Mouse (Mus musculus) kidney, postnatal 0 days (tissue): ENCODE data around the gene Bmpr2. TPM values are rescaled to one million over a fixed set of nuclear protein-coding genes. Genes with fewer than 3 reads are reported as not detected.

Experiments used
- ATAC-seq: fragments of 200-750 bp; cut with Nextera tagmentation; replicated peaks from 2 replicates; pipeline ENCODE4 v1.8.0; 2017; ENCODE audit warnings: low read depth, moderate number of reproducible peaks, moderate TSS enrichment, moderate library complexity; ENCODE audit not compliant: low FRiP score
- DNase-seq: peaks from one replicate; pipeline ENCODE4 v3.0.0-alpha.2; 2016; ENCODE audit warnings: low spot score
- H3K27ac ChIP-seq: fragments of 300-500 bp; sonication (generic); 2 replicates; pipeline ENCODE4 v1.5.1; 2014; ENCODE audit warnings: mild to moderate bottlenecking
- H3K27me3 ChIP-seq: fragments of 300-500 bp; sonication (generic); 2 replicates; pipeline ENCODE4 v1.6.1; 2014; ENCODE audit warnings: low read length, mixed read lengths; ENCODE audit not compliant: insufficient read depth
- H3K36me3 ChIP-seq: fragments of 300-500 bp; sonication (generic); 2 replicates; pipeline ENCODE4 v1.6.1; 2014; ENCODE audit warnings: low read length, mixed read lengths; ENCODE audit not compliant: insufficient read depth
- H3K4me1 ChIP-seq: fragments of 300-500 bp; sonication (generic); replicated peaks from 2 replicates; pipeline ENCODE4 v1.6.1; 2014; ENCODE audit warnings: antibody characterized with exemption, low read length, mixed read lengths; ENCODE audit not compliant: insufficient read depth
- H3K4me2 ChIP-seq: fragments of 300-500 bp; sonication (generic); 2 replicates; pipeline ENCODE4 v1.6.1; 2014; ENCODE audit warnings: mild to moderate bottlenecking, low read length, moderate library complexity, mixed read lengths
- H3K4me3 ChIP-seq: fragments of 300-500 bp; sonication (generic); replicated peaks from 2 replicates; pipeline ENCODE4 v1.5.1; 2014; ENCODE audit warnings: low read depth, low read length
- H3K9ac ChIP-seq: fragments of 300-500 bp; sonication (generic); 2 replicates; pipeline ENCODE4 v1.6.1; 2014; ENCODE audit warnings: low read depth, low read length
- H3K9me3 ChIP-seq: fragments of 300-500 bp; sonication (generic); replicated peaks from 2 replicates; pipeline ENCODE4 v1.6.1; 2016; ENCODE audit warnings: low read length, inconsistent platforms, mixed read lengths
- CTCF ChIP-seq: IDR thresholded peaks from 2 replicates; pipeline ENCODE4 v1.5.1; 2016; ENCODE audit warnings: antibody characterized with exemption, low read depth, mild to moderate bottlenecking, moderate library complexity
- WGBS: fragments of 180-500 bp; shearing (Covaris S2); extraction: QIAGEN DNeasy Blood & Tissue Kit; methylation state at CpG from one replicate; pipeline ENCODE4 v1.1.7; 2014; 5-methylcytosine and 5-hydroxymethylcytosine counted together
- polyA plus RNA-seq: library from polyadenylated mRNA; unstranded; fragments of >200 nt; fragmentation: Nextera tagmentation; extraction: Ambion mirVana; gene quantifications from 2 replicates; pipeline ENCODE4 v1.2.1, GENCODE M21; 2015

The Bmpr2 gene
- polyA plus RNA-seq, 1 experiment from 2014 or later = 9.3 TPM

DNA sequence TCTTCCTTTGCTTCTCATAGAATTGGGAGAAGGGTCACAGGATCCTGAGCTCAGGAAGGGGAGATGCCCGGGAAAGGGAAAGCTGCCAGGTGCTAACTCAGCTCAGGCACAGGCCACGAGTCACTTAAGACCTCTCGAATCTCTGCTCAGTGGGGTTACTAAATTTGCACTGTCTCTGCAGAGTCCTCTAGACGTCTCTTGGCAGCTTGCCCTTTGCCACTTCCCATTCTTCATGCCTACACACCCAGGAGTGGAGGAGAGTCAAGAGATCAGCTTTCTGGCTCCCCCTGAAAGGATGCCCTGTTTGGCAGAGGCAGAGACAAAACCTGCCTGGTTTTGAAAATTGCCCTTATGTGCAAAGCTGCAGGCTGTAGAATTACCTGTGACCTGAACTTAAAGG, 132.3 kb downstream of the Bmpr2 start:
- ATAC-seq (no peak), DNase-seq (no peak)
- H3K4me2 ChIP-seq = no peak overlapping the region
- 25% methylated on average over 4 of the region's 4 CpGs for WGBS
- H3K4me1 ChIP-seq = no peaks in the 10 kb centered on the region
- no peak overlapping the region for H3K9ac ChIP-seq
- no peak overlapping the region for H3K4me3 ChIP-seq
- no peaks in the 10 kb centered on the region for H3K9me3 ChIP-seq
- no peak for TF ChIP-seq CTCF
- no peaks in the 10 kb centered on the region for H3K36me3 ChIP-seq
- H3K27ac ChIP-seq = no peak overlapping the region
- H3K27me3 ChIP-seq = no peaks in the 10 kb centered on the region

DNA sequence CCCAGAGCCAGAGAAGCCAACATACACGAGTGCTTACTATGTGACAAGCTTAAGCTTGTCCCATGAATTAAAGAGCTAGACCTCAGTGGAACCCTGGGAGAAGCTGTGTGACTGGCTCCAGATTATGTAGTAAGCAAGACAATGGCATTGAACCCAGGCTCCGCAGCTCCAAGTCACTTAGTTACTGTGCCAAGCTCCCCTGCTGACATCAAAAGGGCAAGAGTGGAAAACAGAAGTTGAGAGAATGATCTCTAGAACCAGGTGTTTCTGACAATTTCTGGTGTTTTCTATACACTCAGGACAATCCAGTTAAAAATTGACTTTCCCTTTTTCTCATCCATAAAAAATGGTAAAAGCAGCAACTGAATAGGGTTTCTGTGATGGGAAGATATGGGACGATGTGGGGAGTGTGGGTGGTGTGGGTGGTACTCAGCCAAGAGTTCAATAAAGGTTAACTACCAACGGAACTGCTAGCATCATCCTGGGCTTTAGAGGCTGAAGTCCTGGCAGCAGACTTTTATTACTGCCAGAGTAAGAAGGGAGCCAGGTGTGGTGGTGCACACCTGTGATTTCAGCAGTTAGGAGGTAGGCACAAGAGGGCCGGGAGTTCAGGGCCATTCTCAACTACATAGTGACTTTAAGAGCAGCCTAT, 134.1 kb downstream of the Bmpr2 start:
- no peaks in the 10 kb centered on the region for H3K4me1 ChIP-seq
- WGBS = 45% methylated on average over 5 of the region's 5 CpGs
- H3K4me2 ChIP-seq = no peak overlapping the region
- ATAC-seq = peak; percentile 41; the same call in 1 of the 2 replicates
- no peak for DNase-seq
- no peak overlapping the region for H3K4me3 ChIP-seq
- no peak overlapping the region for H3K9ac ChIP-seq
- no peaks in the 10 kb centered on the region for H3K9me3 ChIP-seq
- no peak for TF ChIP-seq CTCF
- no peak overlapping the region for H3K27ac ChIP-seq
- no peaks in the 10 kb centered on the region for H3K27me3 ChIP-seq
- H3K36me3 ChIP-seq = no peaks in the 10 kb centered on the region

DNA sequence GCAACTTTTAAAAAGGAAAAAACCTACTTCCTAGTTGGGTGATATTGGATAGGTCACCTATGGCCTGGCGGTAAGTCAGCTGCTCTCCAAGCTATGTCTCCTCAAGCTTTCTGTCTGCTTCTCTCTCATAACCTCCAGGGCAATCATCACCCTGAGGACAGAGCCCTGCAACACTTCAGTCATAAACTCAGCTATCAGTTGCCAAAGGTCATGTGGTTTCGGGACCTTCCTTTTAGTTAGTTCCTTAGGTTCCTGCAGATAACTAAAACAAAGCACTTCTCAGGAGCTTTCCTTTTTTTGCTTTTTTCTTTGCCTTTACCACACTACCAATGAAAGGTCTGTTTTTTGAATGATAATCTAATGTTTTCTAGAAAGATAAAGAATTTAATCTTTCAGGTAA, 136.5 kb downstream of the Bmpr2 start:
- WGBS = 61% methylated on average over 2 of the region's 2 CpGs
- TF ChIP-seq CTCF = no peak
- Histone ChIP-seq H3K4me1 (no peaks in the 10 kb centered on the region; the same call in 1 of the 2 replicates), H3K4me2 (no peak overlapping the region), H3K4me3 (no peak overlapping the region), H3K36me3 (no peaks in the 10 kb centered on the region), H3K9me3 (no peaks in the 10 kb centered on the region), H3K27ac (no peak overlapping the region), H3K27me3 (no peaks in the 10 kb centered on the region), H3K9ac (no peak overlapping the region)
- DNase-seq = no peak
- ATAC-seq = no peak

DNA sequence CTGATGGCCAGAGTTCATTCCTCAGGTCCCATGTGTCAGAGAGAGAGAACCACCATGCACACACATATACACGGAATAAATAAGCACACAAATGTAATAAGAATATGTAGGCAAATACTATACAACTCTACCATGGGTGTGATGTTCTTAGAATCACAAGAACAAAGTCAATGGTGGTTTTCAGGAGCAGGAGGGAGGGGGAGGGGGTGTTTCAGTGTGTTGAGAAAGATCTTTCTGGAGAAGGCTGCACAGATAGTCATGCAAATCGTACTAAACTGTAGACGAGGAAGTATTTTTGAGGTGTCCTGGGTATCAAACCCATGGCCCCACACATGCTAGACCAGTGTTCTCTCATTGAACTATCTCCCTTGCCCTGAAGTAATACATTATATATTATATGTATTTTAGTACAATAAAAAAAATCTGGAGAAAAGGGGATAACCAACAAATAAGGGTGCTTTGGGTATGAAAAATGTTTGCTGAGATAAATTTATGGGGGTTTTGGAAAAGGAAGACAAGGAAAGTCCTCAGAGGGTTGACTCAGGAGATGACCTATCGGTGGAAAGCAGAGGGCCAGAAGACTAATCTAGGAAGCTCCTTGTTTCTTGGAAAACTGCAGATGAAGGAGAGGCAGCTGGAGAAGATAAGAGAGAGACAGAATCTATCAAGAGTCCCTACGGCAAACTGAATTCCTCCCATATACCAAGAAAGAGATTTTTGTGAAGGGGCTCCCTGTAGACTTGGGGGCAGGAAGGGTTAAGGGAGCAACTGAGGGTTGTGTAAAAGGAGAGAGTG, 138.1 kb downstream of the Bmpr2 start:
- no peaks in the 10 kb centered on the region; the same call in 1 of the 2 replicates for H3K4me1 ChIP-seq
- no peaks in the 10 kb centered on the region for H3K9me3 ChIP-seq
- H3K27ac ChIP-seq = no peak overlapping the region; the same call in 1 of the 2 replicates
- ATAC-seq = no peak
- H3K4me3 ChIP-seq = no peak overlapping the region
- no peak overlapping the region for H3K9ac ChIP-seq
- no peaks in the 10 kb centered on the region for H3K36me3 ChIP-seq
- no peak for DNase-seq
- H3K27me3 ChIP-seq = no peaks in the 10 kb centered on the region
- H3K4me2 ChIP-seq = no peak overlapping the region
- TF ChIP-seq CTCF = no peak
- WGBS = 87% methylated on average over 5 of the region's 5 CpGs

DNA sequence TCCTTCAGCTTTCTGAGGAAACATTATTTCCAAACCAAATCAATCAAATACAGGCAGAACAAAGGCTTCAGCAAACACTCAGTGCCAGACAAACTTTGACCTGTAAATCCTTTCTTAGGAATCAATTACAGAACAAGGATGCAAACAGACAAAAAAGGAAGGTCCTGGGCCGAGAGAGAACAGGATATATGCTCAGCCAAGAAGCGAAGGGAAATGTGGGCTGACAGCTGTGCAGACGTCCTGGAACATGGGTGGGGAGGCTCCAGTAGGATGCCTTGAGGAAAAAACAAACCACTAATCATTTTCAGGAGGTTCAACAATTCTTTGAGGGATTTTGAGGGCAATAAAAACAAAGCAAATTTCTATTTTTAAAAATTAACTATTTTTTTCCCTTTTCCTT, 139.4 kb downstream of the Bmpr2 start:
- peaks cover 4% of the 10 kb centered on the region; the same call in 1 of the 2 replicates for H3K4me1 ChIP-seq
- no peak overlapping the region for H3K27ac ChIP-seq
- no peak overlapping the region for H3K4me2 ChIP-seq
- DNase-seq (peak; percentile 89), ATAC-seq (no peak)
- no peak for TF ChIP-seq CTCF
- H3K27me3 ChIP-seq = no peaks in the 10 kb centered on the region
- H3K9me3 ChIP-seq = no peaks in the 10 kb centered on the region
- WGBS = 16% methylated on average over 3 of the region's 3 CpGs
- H3K4me3 ChIP-seq = no peak overlapping the region
- no peak overlapping the region for H3K9ac ChIP-seq
- H3K36me3 ChIP-seq = no peaks in the 10 kb centered on the region

DNA sequence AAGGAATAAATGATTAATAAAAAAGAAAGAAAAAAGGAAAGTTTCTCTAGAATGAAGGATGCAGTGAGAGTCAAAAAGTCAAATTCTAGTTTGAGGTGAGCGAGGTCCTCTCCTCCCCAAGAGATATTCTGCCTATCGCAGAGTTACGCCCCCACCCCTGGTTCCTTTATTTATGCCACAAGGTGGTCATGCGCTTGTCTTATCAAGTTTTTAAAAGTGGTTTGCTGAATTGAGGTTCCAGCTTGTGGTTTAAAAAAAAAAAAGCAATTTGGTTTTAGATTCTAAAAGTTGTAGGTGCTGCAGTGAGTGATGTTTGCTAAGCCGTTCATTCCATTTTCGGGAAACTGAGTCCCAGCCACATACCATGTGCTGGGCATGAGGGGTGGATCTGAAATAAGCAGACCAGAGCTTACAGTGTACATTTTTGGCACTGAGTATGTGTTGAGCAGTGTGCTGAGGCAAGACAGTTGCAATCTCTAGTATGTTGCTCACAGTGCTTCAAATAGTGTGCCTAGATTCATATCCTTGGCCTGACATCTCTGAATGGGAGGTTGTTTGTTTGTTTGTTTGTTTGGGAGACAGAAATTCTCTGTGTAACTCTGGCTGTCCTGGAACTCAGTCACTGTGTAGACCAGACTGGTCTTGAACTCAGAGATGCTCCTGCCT, 141.6 kb downstream of the Bmpr2 start:
- ATAC-seq (no peak), DNase-seq (no peak)
- Histone ChIP-seq H3K9ac (no peak overlapping the region), H3K4me2 (no peak overlapping the region), H3K4me1 (peaks cover 4% of the 10 kb centered on the region; the same call in 1 of the 2 replicates), H3K36me3 (no peaks in the 10 kb centered on the region), H3K27me3 (no peaks in the 10 kb centered on the region), H3K27ac (no peak overlapping the region), H3K9me3 (no peaks in the 10 kb centered on the region), H3K4me3 (no peak overlapping the region)
- no peak for TF ChIP-seq CTCF
- WGBS = 95% methylated on average over 6 of the region's 6 CpGs
